Mouse (Mus musculus) embryonic fibroblast, embryonic 13.5 days (primary cell): ENCODE measurements around the gene Gm17268.

Source experiments
- CTCF ChIP-seq: IDR thresholded peaks from 2 replicates; pipeline ENCODE4 v1.5.1; 2011; ENCODE audit warnings: mild to moderate bottlenecking, control low read depth, low read length, moderate library complexity, borderline replicate concordance; ENCODE audit not compliant: insufficient read depth
- POLR2A ChIP-seq: IDR thresholded peaks from 2 replicates; pipeline ENCODE4 v1.6.1; 2011; ENCODE audit warnings: low read depth, mild to moderate bottlenecking, control low read depth, low read length, moderate library complexity

GRCm38 (mm10) chr11:82057646-82058045, 19.3 kb upstream of the Gm17268 start, which contains the start of gene Ccl11:
- no peak for TF ChIP-seq POLR2A
- TF ChIP-seq CTCF: no peak
